Comparison of ENCODE assay signal across 8 mouse cellular contexts in genomic region chr9:109082124-109082800, GRCm38 (mm10). TPM values are rescaled to one million over a fixed set of nuclear protein-coding genes. Genes with fewer than 3 reads are reported as not detected.
DNase-seq lines count a peak whose midpoint lies in the region; ATAC-seq lines count a peak whose summit lies in the region.

Gene Ccdc51, plus strand, starts transcription at chr9:109082493.
Gene Tma7, minus strand, starts transcription at chr9:109082587.

- no peaks in the 10 kb centered on the region for H3K9me3 ChIP-seq in embryonic facial prominence, embryonic 13.5 days
- no peaks in the 10 kb centered on the region for H3K9me3 ChIP-seq in limb, embryonic 13.5 days
- H3K9me3 ChIP-seq in midbrain, embryonic 15.5 days: no peaks in the 10 kb centered on the region

- H3K36me3 ChIP-seq in embryonic facial prominence, embryonic 13.5 days: peaks cover 29% of the 10 kb centered on the region
- peaks cover 25% of the 10 kb centered on the region for H3K36me3 ChIP-seq in limb, embryonic 13.5 days
- peaks cover 14% of the 10 kb centered on the region for H3K36me3 ChIP-seq in midbrain, embryonic 15.5 days (replicated peaks)

- H3K27ac ChIP-seq in embryonic facial prominence, embryonic 13.5 days: peak within 1 kb of the TSS; percentile 55
- peak within 1 kb of the TSS; percentile 48; the same call in 1 of the 2 replicates for H3K27ac ChIP-seq in limb, embryonic 13.5 days
- H3K27ac ChIP-seq in midbrain, embryonic 15.5 days: peak within 1 kb of the TSS; percentile 74

- peak; percentile 93 for ATAC-seq in embryonic facial prominence, embryonic 13.5 days (ENCODE audit: insufficient number of reproducible peaks, insufficient read depth, low FRiP score, low TSS enrichment, low read depth)
- ATAC-seq in limb, embryonic 13.5 days (ENCODE audit: low FRiP score, low read depth): peak; percentile 96
- ATAC-seq in midbrain, embryonic 15.5 days (replicated peaks): peak; percentile 98

- DNase-seq in 416B (ENCODE audit: low read depth): peak; percentile 96
- peak; percentile 91 for DNase-seq in adrenal gland, postnatal 36 days
- DNase-seq in heart, adult 8-10 months (ENCODE audit: low spot score): peak; percentile 85
- DNase-seq in kidney, adult 9 months: peak; percentile 91
- peak; percentile 75 to 76 for DNase-seq in spleen, adult 18-20 months

- no peaks in the 10 kb centered on the region for H3K27me3 ChIP-seq in embryonic facial prominence, embryonic 13.5 days
- no peaks in the 10 kb centered on the region for H3K27me3 ChIP-seq in limb, embryonic 13.5 days
- no peaks in the 10 kb centered on the region for H3K27me3 ChIP-seq in midbrain, embryonic 15.5 days (replicated peaks)

- H3K4me2 ChIP-seq in embryonic facial prominence, embryonic 13.5 days: peak within 1 kb of the TSS; percentile 86
- peak within 1 kb of the TSS; percentile 85 for H3K4me2 ChIP-seq in limb, embryonic 13.5 days (replicated peaks)
- peak within 1 kb of the TSS; percentile 79 for H3K4me2 ChIP-seq in midbrain, embryonic 15.5 days

- 1% methylated on average over 37 of the region's 37 CpGs for WGBS in embryonic facial prominence, embryonic 13.5 days
- WGBS in limb, embryonic 13.5 days: under 1% methylated on average over 37 of the region's 37 CpGs
- under 1% methylated on average over 37 of the region's 37 CpGs for WGBS in midbrain, embryonic 15.5 days

- H3K4me1 ChIP-seq in embryonic facial prominence, embryonic 13.5 days: peaks cover 23% of the 10 kb centered on the region
- H3K4me1 ChIP-seq in limb, embryonic 13.5 days: peaks cover 17% of the 10 kb centered on the region
- peaks cover 26% of the 10 kb centered on the region for H3K4me1 ChIP-seq in midbrain, embryonic 15.5 days

- peak within 1 kb of the TSS; percentile 87 for H3K9ac ChIP-seq in embryonic facial prominence, embryonic 13.5 days
- H3K9ac ChIP-seq in limb, embryonic 13.5 days: peak within 1 kb of the TSS; percentile 91
- H3K9ac ChIP-seq in midbrain, embryonic 15.5 days: peak within 1 kb of the TSS; percentile 91

- H3K4me3 ChIP-seq in embryonic facial prominence, embryonic 13.5 days: peak within 1 kb of the TSS; percentile 83
- peak within 1 kb of the TSS; percentile 81 for H3K4me3 ChIP-seq in limb, embryonic 13.5 days
- H3K4me3 ChIP-seq in midbrain, embryonic 15.5 days: peak within 1 kb of the TSS; percentile 81

RNA-seq across cellular contexts. Expression of gene Ccdc51, which starts in this region (rescaled TPM):
- total RNA-seq in adrenal gland, postnatal 36 days (2021): 10 to 100 TPM; 15.6 to 20.1 TPM
- polyA plus RNA-seq in embryonic facial prominence, embryonic 13.5 days (2015; fragmentation: Nextera tagmentation; extraction: Ambion mirVana): 14.1 and 14.6 TPM in 2 replicates
- 10 to 100 TPM; 10.5 to 13.4 (median 12.7) TPM for total RNA-seq in heart, adult 8-10 months (2022)
- polyA plus RNA-seq in limb, embryonic 13.5 days (2015; fragmentation: Nextera tagmentation; extraction: Ambion mirVana): 13.4 and 14.2 TPM in 2 replicates
- polyA plus RNA-seq in midbrain, embryonic 15.5 days (2015; fragmentation: Nextera tagmentation; extraction: Ambion mirVana): 14.3 and 16.8 TPM in 2 replicates

RNA-seq across cellular contexts. Expression of gene Tma7, which starts in this region (rescaled TPM):
- 100 to 1,000 TPM; 384 to 426 TPM for total RNA-seq in adrenal gland, postnatal 36 days (2021)
- 686 and 706 TPM in 2 replicates for polyA plus RNA-seq in embryonic facial prominence, embryonic 13.5 days (2015; fragmentation: Nextera tagmentation; extraction: Ambion mirVana)
- total RNA-seq in heart, adult 8-10 months (2022): 100 to 1,000 TPM; 220 to 257 (median 236) TPM
- 711 TPM in 2 replicates for polyA plus RNA-seq in limb, embryonic 13.5 days (2015; fragmentation: Nextera tagmentation; extraction: Ambion mirVana)
- polyA plus RNA-seq in midbrain, embryonic 15.5 days (2015; fragmentation: Nextera tagmentation; extraction: Ambion mirVana): 607 and 639 TPM in 2 replicates

Comparison
In these comparisons a context has a peak if more than half of its experiments do, and no peak if none do; other contexts are left out.
1. Peak in every context shown above with its lines: DNase-seq, ATAC-seq, H3K4me3 ChIP-seq and H3K27ac ChIP-seq.